Mouse (Mus musculus) kidney, postnatal 36 days (tissue): ENCODE data around the gene Wfdc8.
A peak's percentile ranks its signal among the peaks of the same experiment; 100 is the strongest.
"Not testable (repeated sequence)": the region's sequence is repeated elsewhere in the genome, so short reads cannot be mapped to it uniquely, and the experiment has no call there.

Experiments used
- DNase-seq, 2 experiments: peaks; one replicate each; pipeline ENCODE4 v3.0.0; 2021 to 2022; ENCODE audit warnings: mixed read lengths in 2 of 2

The Wfdc8 gene

GRCm38 (mm10) chr2:164613471-164613870, at the start of gene Wfdc8, which contains the start of gene Wfdc6b:
Wfdc8 (minus strand) TSS chr2:164613626.
Wfdc6b (plus strand) TSS chr2:164613522.
- peak; percentile 34 to 68 for DNase-seq

DNA sequence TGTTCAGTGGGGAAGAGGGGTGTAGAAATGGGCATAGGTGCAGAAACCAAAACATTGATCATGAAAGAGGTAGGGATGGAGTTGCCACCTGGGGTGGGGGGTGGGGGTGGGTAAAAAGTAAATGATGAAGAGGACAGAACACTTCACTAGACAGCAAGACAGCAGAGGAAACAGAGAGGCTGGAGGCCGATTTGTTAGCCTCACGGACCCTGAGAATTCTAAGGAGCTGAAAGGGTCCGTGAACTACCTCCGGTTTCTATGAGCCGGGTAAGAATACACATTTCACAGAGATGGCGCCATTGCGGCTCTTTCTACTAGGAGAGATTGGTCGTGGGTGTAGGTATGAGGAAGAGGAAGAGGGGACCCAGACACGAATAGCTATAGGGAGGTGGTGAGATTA, 43.1 kb upstream of the Wfdc8 start, which contains the start of gene Wfdc9:
Gene Wfdc9, minus strand, starts transcription at position 101 of the 400 bp plus-strand sequence.
- no peak for DNase-seq

- peak; percentile 22 to 74 for DNase-seq
These were observed 42.4 kb upstream of the Wfdc8 start, which contains the start of gene Wfdc10 for GRCm38 (mm10) chr2:164655858-164656257. Wfdc10 (plus strand) TSS chr2:164656046.

DNA sequence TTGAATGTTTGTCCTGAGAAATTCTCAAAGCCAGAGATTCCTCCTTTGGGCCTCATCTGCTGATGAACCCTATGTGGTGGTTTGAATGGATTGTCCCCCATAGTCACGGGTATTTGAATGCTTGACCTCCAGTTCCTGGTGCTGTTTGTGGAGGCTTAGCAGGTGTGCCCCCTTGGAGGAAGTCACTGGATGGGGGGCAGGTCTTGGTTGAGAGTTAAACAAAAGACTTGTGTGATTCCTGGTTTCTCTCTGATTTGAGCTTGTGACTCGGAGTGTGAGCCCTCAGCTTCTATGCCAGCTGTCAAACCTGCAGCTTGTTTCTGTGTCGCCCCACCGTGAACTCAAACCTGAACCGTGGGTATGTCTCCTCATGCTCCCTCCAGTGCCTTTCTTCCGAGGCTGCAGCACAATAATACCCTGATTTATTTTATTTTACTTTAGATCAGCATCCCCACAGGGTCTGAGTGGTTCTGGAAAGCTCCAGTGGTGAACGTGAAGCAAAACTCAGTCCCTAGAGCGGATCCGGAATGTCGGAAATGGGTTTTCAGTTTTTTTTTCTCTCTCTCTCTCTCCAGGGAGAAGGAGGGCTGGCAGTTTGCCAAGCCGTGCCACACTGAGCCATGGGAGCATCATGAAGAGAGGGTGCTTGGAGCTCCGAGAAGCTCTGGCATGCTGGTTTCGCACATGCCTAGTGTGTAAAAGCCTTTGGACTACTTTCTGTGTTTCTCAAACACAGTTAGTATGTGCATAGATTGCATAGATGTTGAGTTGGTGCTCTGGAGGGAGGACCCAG, 28.7 kb upstream of the Wfdc8 start:
- DNase-seq = peak in 1 of 2 experiments; percentile 38

DNA sequence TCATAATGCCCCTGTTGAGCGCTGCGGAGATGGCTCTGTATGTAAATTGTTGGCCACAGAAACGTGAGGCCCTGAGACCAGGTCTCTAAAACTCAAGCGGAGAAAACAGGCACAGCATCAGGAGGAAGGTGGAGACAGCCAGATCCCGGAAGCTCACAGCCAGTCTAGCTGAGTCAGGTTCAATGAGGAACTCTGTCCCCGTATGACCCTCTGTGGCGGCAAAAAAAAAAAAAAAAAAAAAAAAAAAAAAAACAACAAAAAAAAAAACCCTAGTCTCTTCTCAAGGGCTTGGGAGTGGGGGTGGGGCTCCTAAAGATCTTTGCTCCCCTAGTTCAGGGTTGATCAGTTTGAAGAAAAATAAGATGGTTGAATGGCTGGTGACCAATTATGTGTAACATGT, 27.7 kb upstream of the Wfdc8 start:
- peak; percentile 46 to 48 for DNase-seq

- DNase-seq = peak in 1 of 2 experiments; percentile 18
These were observed 25.3 kb upstream of the Wfdc8 start, which contains the start of gene Wfdc16 for GRCm38 (mm10) chr2:164638696-164639095. Wfdc16 (minus strand) TSS chr2:164638796.

GRCm38 (mm10) chr2:164635266-164635665, 21.8 kb upstream of the Wfdc8 start:
- DNase-seq = no peak

GRCm38 (mm10) chr2:164621775-164622174, 8.3 kb upstream of the Wfdc8 start:
- DNase-seq = peak in 1 of 2 experiments; percentile 2

DNA sequence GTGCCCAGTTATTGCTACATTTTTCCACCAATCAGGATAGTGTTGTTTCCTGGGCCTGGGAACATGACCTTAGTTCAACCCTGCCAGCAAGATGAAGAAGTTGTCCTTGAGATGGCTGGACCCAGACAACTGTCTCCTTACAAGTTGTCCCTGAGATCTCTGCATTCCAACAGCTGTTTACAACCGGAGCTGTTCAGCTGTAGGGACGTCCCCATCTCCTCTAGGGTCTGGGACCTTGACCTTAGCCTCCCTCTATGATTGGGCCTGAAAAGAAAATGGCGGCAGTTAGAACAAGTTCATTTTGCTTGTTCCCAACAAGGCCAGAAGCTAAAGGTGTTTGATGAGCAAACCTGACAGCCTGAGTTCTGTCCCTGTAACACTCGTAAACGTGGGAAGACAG, 5.6 kb upstream of the Wfdc8 start:
- no peak for DNase-seq

DNA sequence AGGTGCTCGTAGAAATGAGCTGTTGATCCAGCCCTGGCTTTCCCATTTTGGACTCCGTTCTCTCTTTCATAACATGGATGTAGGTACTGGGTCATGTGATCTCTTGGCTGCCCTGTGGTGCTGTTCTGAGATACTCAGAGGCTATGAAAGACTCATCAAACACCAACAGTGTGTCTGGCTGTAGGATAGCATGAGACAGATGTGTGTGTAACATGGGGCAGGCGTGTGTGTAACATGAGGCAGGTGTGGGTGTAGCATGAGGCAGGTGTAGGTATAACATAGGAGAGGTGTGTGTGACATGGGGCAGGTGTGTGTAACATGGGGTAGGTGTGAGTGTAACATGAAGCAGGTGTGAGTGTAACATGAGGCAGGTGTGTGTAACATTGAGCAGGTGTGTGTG, 2.0 kb upstream of the Wfdc8 start:
- no peak for DNase-seq

DNA sequence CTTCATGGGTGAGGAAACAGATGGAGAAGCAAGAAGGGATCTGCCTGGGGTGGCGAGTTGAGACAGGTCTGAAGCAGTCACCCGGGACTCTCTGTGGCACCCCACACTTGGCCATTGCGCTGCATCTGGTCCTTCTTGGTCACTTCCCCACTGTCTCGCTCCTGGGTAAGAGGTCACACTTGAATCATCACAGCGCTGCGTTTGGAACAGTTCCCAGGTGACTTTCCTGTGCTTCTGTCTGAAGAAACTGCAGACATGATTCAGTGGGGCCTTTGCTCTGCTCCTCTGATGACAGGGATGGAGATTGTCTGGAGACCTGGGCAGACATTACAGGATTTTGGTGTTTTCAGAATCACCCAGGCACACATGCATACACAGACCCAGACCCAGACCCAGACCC, 4.6 kb downstream of the Wfdc8 start:
- no peak for DNase-seq

DNA sequence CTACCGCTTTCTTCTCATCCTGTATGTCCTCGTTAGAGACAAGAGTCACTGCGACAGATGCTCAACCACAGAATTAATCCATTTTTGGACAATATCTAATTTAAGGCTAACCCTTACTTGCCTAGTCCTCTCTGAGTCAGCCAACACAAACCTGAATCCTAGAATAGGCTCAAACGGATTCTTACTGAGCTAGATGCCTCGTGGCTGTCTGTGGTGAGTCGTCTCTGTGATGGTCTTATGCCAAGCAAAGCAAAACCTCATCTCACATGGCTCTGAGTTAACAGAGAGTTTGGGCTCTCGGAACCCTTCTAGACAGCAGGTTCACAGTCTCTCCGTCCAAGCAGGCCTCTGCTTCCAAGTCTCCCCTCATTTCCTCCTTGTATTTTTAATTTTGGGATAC, 9.0 kb downstream of the Wfdc8 start:
- DNase-seq = no peak

GRCm38 (mm10) chr2:164603482-164603881, 9.9 kb downstream of the Wfdc8 start:
- DNase-seq = no peak

DNA sequence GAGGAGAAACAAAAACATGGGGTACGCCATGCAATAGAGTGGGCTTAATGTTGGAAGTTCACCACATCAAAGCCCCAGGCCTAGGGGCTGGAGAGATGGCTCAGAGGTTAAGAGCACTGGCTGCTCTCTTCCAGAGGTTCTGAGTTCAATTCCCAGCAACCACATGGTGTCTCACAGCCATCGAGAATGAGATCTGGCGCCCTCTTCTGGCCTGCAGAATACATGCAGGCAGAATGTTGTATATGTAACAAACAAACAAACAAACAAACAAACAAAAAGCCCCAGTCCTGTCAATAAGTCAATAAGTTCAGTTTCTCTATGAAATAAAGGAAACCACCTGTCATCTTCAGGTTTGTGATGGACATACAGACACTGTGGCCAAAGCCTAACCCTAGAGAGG, 13.2 kb downstream of the Wfdc8 start:
- DNase-seq = no peak

DNA sequence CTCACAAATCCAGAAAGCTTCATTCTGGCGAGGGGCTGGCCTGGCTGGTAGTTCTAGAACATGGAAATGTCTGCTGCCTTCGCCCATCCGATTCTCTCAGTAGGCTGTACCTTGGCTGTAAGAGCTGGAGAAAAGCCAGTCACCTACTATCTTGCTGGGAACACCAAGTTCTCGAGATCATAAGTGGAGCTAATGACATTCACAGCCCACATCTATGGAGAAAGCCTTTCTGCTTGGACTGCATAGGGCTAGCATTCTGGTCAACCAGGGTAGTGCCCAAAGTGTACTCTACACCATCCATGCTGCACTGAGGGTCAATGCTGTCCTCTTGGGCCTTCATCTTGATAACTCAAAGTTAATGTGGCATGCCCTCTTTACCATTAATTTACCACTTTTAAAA, 19.9 kb downstream of the Wfdc8 start, which contains the start of gene Eppin:
Gene Eppin, minus strand, starts transcription at position 101 of the 400 bp plus-strand sequence.
- DNase-seq = no peak

DNA sequence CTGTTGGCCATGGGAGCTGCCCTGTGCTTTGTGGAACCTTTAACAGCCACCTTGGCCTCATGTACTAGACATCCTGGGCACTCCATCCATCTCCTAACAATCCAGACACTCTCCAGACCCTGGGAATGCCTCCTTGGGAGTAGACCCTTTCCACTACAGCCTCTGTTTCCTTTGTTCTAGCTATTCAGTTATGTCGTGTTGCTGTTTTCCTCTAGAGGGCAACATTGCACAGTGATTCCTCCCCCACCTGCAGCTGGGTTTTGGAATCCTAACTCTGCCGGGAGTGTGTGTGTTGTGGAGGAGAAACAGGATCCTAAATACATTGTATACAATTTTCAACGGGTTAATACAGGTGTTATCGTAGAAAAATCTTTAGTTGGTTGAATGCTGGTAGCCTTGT, 21.4 kb downstream of the Wfdc8 start:
- DNase-seq = peak; percentile 29 to 38

DNA sequence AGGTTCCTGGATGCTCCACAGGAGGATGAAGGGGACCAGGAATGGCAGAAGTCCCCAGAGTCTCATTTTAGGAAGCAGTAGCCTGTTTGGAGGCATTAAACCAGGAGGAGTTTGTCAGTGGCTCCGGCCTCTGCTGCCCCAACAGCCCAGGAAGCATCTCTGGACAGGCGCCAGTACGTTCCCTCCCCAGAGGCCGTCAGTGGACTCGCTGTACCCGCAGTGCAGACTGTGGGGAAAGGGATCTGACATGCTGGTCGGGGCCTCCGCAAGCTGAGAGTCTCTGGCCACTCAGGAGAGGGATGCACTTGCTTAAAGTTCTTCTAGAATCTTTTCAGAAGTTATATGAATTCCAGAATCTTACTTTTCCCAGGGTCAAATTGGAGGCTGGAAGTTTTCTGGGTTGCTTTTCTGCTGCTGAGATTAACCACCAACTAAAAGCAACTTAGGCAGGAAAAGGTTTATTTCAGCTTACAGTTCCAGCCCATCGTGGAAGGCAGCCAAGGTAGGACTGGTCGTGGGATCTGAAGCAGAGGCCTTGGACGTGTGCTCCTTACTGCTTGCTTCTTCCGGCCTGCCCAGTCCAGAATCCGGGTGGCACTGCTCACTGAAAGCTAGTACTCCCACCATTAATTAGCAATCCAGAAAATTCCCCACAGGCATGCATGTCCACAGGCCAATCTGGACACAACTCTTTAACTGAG, 28.3 kb downstream of the Wfdc8 start, which contains the start of gene Wfdc6a:
Gene Wfdc6a, minus strand, starts transcription at position 423 of the 701 bp plus-strand sequence.
- peak in 1 of 2 experiments; percentile 27 for DNase-seq

DNA sequence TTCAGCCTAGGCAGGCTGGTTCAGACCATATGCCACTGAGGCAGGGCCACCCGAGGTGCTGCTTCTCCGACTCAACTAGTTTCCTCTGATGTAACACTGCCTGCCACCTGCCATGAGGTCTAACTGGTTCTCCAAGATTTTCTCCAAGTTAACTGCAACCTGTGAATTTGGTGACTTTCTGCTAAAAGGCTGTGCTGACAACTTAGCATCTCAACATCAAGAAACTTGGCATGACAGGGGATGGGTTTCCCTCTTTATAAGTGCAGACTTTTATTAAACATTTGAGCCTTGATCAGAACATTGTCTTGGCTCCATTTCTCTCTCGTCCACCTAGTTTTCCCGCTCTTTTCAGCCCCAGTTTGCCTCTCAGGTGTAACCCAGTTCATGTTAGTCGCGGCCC, 40.1 kb downstream of the Wfdc8 start, which contains the start of gene Spint3:
Gene Spint3, minus strand, starts transcription at position 101 of the 400 bp plus-strand sequence.
- DNase-seq = not testable (repeated sequence)

GRCm38 (mm10) chr2:164567460-164567859, 46.0 kb downstream of the Wfdc8 start:
- no peak for DNase-seq

DNA sequence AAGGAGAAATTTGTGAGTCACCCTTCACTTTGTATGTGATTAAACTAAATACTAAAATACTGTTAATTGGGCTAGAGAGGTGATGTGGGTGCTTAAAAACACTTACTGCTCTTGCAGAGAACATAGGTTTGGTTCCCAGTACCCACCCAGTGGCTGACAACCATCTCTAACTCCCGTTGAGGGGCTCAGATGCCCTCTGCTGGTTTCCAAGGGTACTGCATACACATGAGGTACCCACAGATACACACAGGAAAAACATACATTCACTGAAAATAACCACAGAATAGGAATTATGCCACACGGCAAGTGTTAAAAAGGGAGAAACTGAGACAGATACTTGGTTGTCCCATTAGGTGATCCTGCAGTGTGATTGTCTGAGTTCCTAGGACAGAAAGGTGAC, 46.4 kb downstream of the Wfdc8 start:
- DNase-seq = peak in 1 of 2 experiments; percentile 10

DNA sequence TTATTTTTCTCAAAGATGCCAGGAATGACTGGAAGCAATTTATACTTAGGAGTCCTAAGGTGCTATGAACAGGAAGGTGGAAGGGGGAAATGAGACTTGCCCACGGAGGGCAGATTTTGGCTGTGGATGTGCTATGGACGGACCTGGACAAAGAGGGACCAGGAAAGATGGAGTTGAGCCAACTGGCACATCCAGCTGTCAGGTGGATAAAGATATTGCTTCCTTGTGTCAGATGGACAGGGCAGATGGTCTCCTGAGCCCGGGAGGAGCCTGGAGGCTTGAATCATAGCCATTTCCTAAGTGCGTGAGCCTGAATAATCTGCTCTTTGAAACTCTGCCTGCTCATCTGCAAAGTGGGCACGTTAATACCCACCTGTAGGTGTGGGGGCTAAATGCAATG, 49.1 kb downstream of the Wfdc8 start:
- DNase-seq = no peak

DNA sequence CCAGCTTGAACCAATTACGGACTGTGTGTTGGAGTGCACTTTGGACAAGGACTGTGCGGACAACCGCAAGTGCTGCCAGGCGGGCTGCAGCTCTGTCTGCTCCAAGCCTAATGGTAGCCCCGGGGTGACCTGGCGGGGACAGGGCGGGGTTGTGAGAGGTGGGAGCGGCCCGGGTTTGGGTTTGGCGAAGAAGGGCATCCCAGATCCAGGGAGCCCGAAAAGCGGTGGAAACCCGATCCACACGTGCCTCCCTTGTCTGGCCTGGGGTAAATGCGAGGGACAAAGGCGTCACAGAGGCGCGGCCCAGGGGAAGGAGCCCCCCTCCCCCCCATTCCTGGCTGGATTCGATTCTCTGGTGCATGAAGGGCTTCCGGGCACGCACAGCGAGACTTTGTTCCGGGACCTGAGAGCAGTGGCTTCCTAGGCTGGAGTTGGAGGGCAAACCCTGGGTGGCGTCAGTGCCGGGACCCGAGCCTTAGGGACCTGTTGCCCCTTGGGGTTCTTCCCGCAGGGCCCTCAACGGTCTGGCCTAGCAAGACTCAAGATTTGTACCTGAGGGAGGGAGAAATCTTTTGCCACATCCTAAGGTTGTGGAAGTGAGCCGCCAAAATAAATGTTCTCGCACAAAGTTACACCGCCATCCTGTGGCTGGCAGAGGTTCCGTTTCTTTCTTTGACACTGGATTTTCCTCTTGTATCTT, 49.9 kb downstream of the Wfdc8 start:
- DNase-seq = peak; percentile 60 to 71
